Mouse (Mus musculus) MEL (cell line): Measurements from ENCODE around the gene Prkci. TPM values are rescaled to one million over a fixed set of nuclear protein-coding genes. Genes with fewer than 3 reads are reported as not detected.

ENCODE experiments used
- DNase-seq: peaks from one replicate; pipeline ENCODE4 v3.0.0; 2011; ENCODE audit warnings: low read depth, low spot score
- H3K27ac ChIP-seq: 2 replicates; pipeline ENCODE4 v1.5.1; 2012; ENCODE audit warnings: low read depth, mild to moderate bottlenecking, control low read depth, low read length, moderate library complexity; ENCODE audit not compliant: control insufficient read depth
- H3K27me3 ChIP-seq, 2 experiments: fragments of 150-350 bp in 1 of 2; sonication (generic) in 1 of 2; 2 replicates each; pipeline ENCODE4 v1.6.1; 2012; ENCODE audit warnings: low read length in 2 of 2, mild to moderate bottlenecking in 2 of 2, improper control_type of control experiment in 1 of 2, moderate library complexity in 1 of 2; ENCODE audit not compliant: insufficient read depth in 2 of 2, control insufficient read depth in 1 of 2
- H3K36me3 ChIP-seq, 2 experiments: 2 replicates each; pipeline ENCODE4 v1.6.1; 2012 to 2014; ENCODE audit warnings: low read length in 2 of 2, improper control_type of control experiment in 1 of 2, inconsistent platforms in 1 of 2, mild to moderate bottlenecking in 1 of 2; ENCODE audit not compliant: insufficient read depth in 2 of 2, control insufficient read depth in 1 of 2
- H3K4me1 ChIP-seq, 2 experiments: fragments of 150-350 bp in 1 of 2; sonication (generic) in 1 of 2; 2 replicates each; pipeline ENCODE4 v1.6.1; 2012; ENCODE audit warnings: low read length in 2 of 2, improper control_type of control experiment in 1 of 2, mild to moderate bottlenecking in 1 of 2; ENCODE audit not compliant: insufficient read depth in 2 of 2, control insufficient read depth in 1 of 2
- H3K4me3 ChIP-seq, 2 experiments: fragments of 150-350 bp in 1 of 2; sonication (generic) in 1 of 2; 2 replicates each; pipeline ENCODE4 v1.5.1; 2012; ENCODE audit warnings: low read depth in 2 of 2, low read length in 2 of 2, mild to moderate bottlenecking in 2 of 2, moderate library complexity in 2 of 2, control low read depth in 1 of 2, improper control_type of control experiment in 1 of 2; ENCODE audit not compliant: control insufficient read depth in 1 of 2, insufficient read depth in 1 of 2
- H3K79me2 ChIP-seq: 2 replicates; pipeline ENCODE4 v1.6.1; 2012; ENCODE audit warnings: mild to moderate bottlenecking, low read length, moderate library complexity; ENCODE audit not compliant: control insufficient read depth, poor library complexity, insufficient read depth
- H3K9ac ChIP-seq: 2 replicates; pipeline ENCODE4 v1.6.1; 2012; ENCODE audit warnings: low read depth, mild to moderate bottlenecking, control low read depth, low read length, moderate library complexity; ENCODE audit not compliant: control insufficient read depth, poor library complexity, severe bottlenecking
- H3K9me3 ChIP-seq: fragments of 150-350 bp; sonication (generic); replicated peaks from 2 replicates; pipeline ENCODE4 v1.6.1; 2012; ENCODE audit warnings: mild to moderate bottlenecking, low read length, improper control_type of control experiment, moderate library complexity; ENCODE audit not compliant: insufficient read depth
- BHLHE40 ChIP-seq: IDR thresholded peaks from 2 replicates; pipeline ENCODE4 v1.6.1; 2012; ENCODE audit warnings: low read depth, mild to moderate bottlenecking, inconsistent platforms, low read length, improper control_type of control experiment, borderline replicate concordance
- ELF1 ChIP-seq: IDR thresholded peaks from 2 replicates; pipeline ENCODE4 v1.6.1; 2014; ENCODE audit warnings: low read depth, mild to moderate bottlenecking, inconsistent platforms, low read length, improper control_type of control experiment, moderate library complexity
- ETS1 ChIP-seq: IDR thresholded peaks from 2 replicates; pipeline ENCODE4 v1.6.1; 2012; ENCODE audit warnings: low read depth, mild to moderate bottlenecking, inconsistent platforms, low read length, improper control_type of control experiment, moderate library complexity
- GABPA ChIP-seq: IDR thresholded peaks from 2 replicates; pipeline ENCODE4 v1.6.1; 2012; ENCODE audit warnings: low read depth, mild to moderate bottlenecking, inconsistent platforms, low read length, improper control_type of control experiment, moderate library complexity
- GATA1 ChIP-seq: IDR thresholded peaks from 2 replicates; pipeline ENCODE4 v1.6.1; 2011; ENCODE audit warnings: low read depth, low read length, improper control_type of control experiment
- HCFC1 ChIP-seq: IDR thresholded peaks from 2 replicates; pipeline ENCODE4 v1.6.1; 2012; ENCODE audit warnings: low read depth, mild to moderate bottlenecking, inconsistent platforms, low read length, improper control_type of control experiment, moderate library complexity
- JUND ChIP-seq: IDR thresholded peaks from 2 replicates; pipeline ENCODE4 v1.6.1; 2011; ENCODE audit warnings: low read depth, mild to moderate bottlenecking, improper control_type of control experiment, low read length
- KAT2A ChIP-seq: conservative IDR thresholded peaks from 2 replicates; pipeline ENCODE4 v1.6.1; 2012; ENCODE audit warnings: low read depth, low read length, improper control_type of control experiment, inconsistent platforms
- MAFK ChIP-seq: IDR thresholded peaks from 2 replicates; pipeline ENCODE4 v1.6.1; 2011; ENCODE audit warnings: low read depth, mild to moderate bottlenecking, low read length, improper control_type of control experiment, borderline replicate concordance
- MXI1 ChIP-seq: IDR thresholded peaks from 2 replicates; pipeline ENCODE4 v1.6.1; 2011; ENCODE audit warnings: mild to moderate bottlenecking, low read depth, low read length, improper control_type of control experiment
- MYC ChIP-seq: IDR thresholded peaks from 2 replicates; pipeline ENCODE4 v1.6.1; 2011; ENCODE audit warnings: low read depth, mild to moderate bottlenecking, low read length, improper control_type of control experiment, moderate library complexity
- NRF1 ChIP-seq: IDR thresholded peaks from 2 replicates; pipeline ENCODE4 v1.6.1; 2014; ENCODE audit warnings: low read depth, mild to moderate bottlenecking, inconsistent platforms, low read length, improper control_type of control experiment, moderate library complexity; ENCODE audit not compliant: poor library complexity, insufficient read depth, severe bottlenecking
- POLR2AphosphoS2 ChIP-seq: IDR thresholded peaks from 2 replicates; pipeline ENCODE4 v1.6.1; 2011; ENCODE audit warnings: low read length, improper control_type of control experiment
- POLR2AphosphoS5 ChIP-seq: IDR thresholded peaks from 2 replicates; pipeline ENCODE4 v1.6.1; 2012; ENCODE audit warnings: low read depth, borderline replicate concordance, mild to moderate bottlenecking, inconsistent platforms, low read length, moderate library complexity, mixed read lengths
- RAD21 ChIP-seq: IDR thresholded peaks from 2 replicates; pipeline ENCODE4 v1.6.1; 2011; ENCODE audit warnings: mild to moderate bottlenecking, low read depth, low read length, improper control_type of control experiment
- RCOR1 ChIP-seq: IDR thresholded peaks from 2 replicates; pipeline ENCODE4 v1.6.1; 2012; ENCODE audit warnings: low read depth, mild to moderate bottlenecking, inconsistent platforms, low read length, improper control_type of control experiment
- TAL1 ChIP-seq: IDR thresholded peaks from 2 replicates; pipeline ENCODE4 v1.6.1; 2012; ENCODE audit warnings: mild to moderate bottlenecking, inconsistent platforms, low read length, moderate library complexity, mixed read lengths
- TBP ChIP-seq: IDR thresholded peaks from 2 replicates; pipeline ENCODE4 v1.8.0; 2011; ENCODE audit warnings: low read depth, low read length, improper control_type of control experiment
- TCF12 ChIP-seq: IDR thresholded peaks from 2 replicates; pipeline ENCODE4 v1.6.1; 2014; ENCODE audit warnings: low read depth, mild to moderate bottlenecking, inconsistent platforms, low read length, improper control_type of control experiment, moderate library complexity
- UBTF ChIP-seq: IDR thresholded peaks from 2 replicates; pipeline ENCODE4 v1.6.1; 2012; ENCODE audit warnings: low read depth, mild to moderate bottlenecking, inconsistent platforms, low read length, improper control_type of control experiment, moderate library complexity, borderline replicate concordance; ENCODE audit not compliant: insufficient read depth
- USF1 ChIP-seq: IDR thresholded peaks from 2 replicates; pipeline ENCODE4 v1.6.1; 2014; ENCODE audit warnings: low read depth, mild to moderate bottlenecking, inconsistent platforms, low read length, improper control_type of control experiment, moderate library complexity
- USF2 ChIP-seq, 2 experiments: IDR thresholded peaks; 2 replicates each; pipeline ENCODE4 v1.6.1; 2011 to 2012; ENCODE audit warnings: improper control_type of control experiment in 2 of 2, low read length in 2 of 2, borderline replicate concordance in 1 of 2, inconsistent platforms in 1 of 2, low read depth in 1 of 2, mild to moderate bottlenecking in 1 of 2; ENCODE audit not compliant: insufficient read depth in 1 of 2
- ZC3H11A ChIP-seq: IDR thresholded peaks from 2 replicates; pipeline ENCODE4 v1.6.1; 2012; ENCODE audit warnings: low read depth, mild to moderate bottlenecking, inconsistent platforms, low read length, improper control_type of control experiment
- ZKSCAN1 ChIP-seq: IDR thresholded peaks from 2 replicates; pipeline ENCODE4 v1.6.1; 2012; ENCODE audit warnings: low read depth, mild to moderate bottlenecking, inconsistent platforms, low read length, improper control_type of control experiment, moderate library complexity
- ZNF384 ChIP-seq: IDR thresholded peaks from 2 replicates; pipeline ENCODE4 v1.6.1; 2012; ENCODE audit warnings: low read depth, mild to moderate bottlenecking, inconsistent platforms, low read length, improper control_type of control experiment
- polyA plus RNA-seq, 2 experiments: library from polyadenylated mRNA; stranded (reverse) in 1 of 2; unstranded in 1 of 2; fragments of >175 nt in 1 of 2; fragments of >200 nt in 1 of 2; gene quantifications; 2 replicates each; pipeline versions ENCODE4 v1.2.1 to v1.2.4; 2012; ENCODE audit warnings: low replicate concordance in 2 of 2, low read depth in 1 of 2; ENCODE audit not compliant: insufficient read length in 2 of 2, insufficient read depth in 1 of 2, missing spikeins in 1 of 2
- total RNA-seq: library from RNA; depleted of rRNA; stranded (reverse); fragments of 300-350 nt; gene quantifications from 2 replicates; pipeline ENCODE4 v1.2.3, GENCODE M21; 2012

Gene Prkci
- total and polyA plus RNA-seq, 3 experiments = 9.0 to 18.3 TPM; not detected in 1

GRCm38 (mm10) chr3:31097102-31097720, 101.7 kb downstream of the Prkci start:
- no peak for DNase-seq
- peaks cover 15% of the 10 kb centered on the region for H3K79me2 ChIP-seq
- no peaks in the 10 kb centered on the region for H3K9me3 ChIP-seq
- H3K27ac ChIP-seq = no peak overlapping the region
- peaks cover 0 to 32% of the 10 kb centered on the region in 2 experiments; a peak in 2 of 4 replicates for H3K36me3 ChIP-seq
- H3K9ac ChIP-seq = no peak overlapping the region
- H3K4me3 ChIP-seq = no peak overlapping the region
- TF ChIP-seq RCOR1 (no peak), ZNF384 (no peak), GABPA (no peak), KAT2A (no peak), BHLHE40 (no peak), MAFK (no peak), GATA1 (no peak), USF2 (IDR thresholded peaks at IDR 0.05; ENCODE audit: borderline replicate concordance in 1 of 2, insufficient read depth in 1 of 2, low read depth in 1 of 2, low read length in 2 of 2) (no peak), ELF1 (no peak), USF1 (no peak), MXI1 (no peak), MYC (no peak), POLR2AphosphoS2 (no peak), UBTF (no peak), TBP (no peak), HCFC1 (no peak), TCF12 (no peak)
- H3K4me1 ChIP-seq = peaks cover 3 to 13% of the 10 kb centered on the region in 2 experiments
- no peaks in the 10 kb centered on the region for H3K27me3 ChIP-seq

DNA sequence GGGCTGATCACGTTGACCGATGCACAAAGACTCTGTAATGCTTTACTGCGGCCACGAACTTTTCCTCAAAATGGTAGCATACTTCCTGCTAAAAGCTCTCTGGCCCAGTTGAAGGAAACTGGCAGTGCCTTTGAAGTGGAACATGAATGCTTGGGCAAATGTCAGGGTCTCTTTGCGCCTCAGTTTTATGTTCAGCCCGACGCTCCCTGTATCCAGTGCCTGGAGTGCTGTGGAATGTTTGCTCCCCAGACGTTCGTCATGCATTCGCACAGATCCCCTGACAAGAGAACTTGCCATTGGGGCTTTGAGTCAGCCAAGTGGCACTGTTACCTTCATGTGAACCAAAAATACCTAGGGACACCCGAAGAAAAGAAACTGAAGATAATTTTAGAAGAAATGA, 102.4 kb downstream of the Prkci start:
- H3K36me3 ChIP-seq = peaks cover 0 to 29% of the 10 kb centered on the region in 2 experiments; a peak in 2 of 4 replicates
- DNase-seq = no peak
- no peak overlapping the region for H3K4me3 ChIP-seq
- H3K79me2 ChIP-seq = peaks cover 17% of the 10 kb centered on the region
- H3K27me3 ChIP-seq = no peaks in the 10 kb centered on the region
- peaks cover 3 to 12% of the 10 kb centered on the region in 2 experiments for H3K4me1 ChIP-seq
- no peak overlapping the region for H3K9ac ChIP-seq
- no peaks in the 10 kb centered on the region for H3K9me3 ChIP-seq
- TF ChIP-seq MAFK = no peak
- no peak for TF ChIP-seq POLR2AphosphoS5
- TF ChIP-seq ETS1 = no peak
- TF ChIP-seq TCF12 = no peak
- TF ChIP-seq ZKSCAN1 = no peak
- no peak for TF ChIP-seq HCFC1
- TF ChIP-seq TAL1 = no peak
- no peak for TF ChIP-seq NRF1
- TF ChIP-seq JUND = no peak
- no peak for TF ChIP-seq USF2 (IDR thresholded peaks at IDR 0.05; ENCODE audit: borderline replicate concordance in 1 of 2, insufficient read depth in 1 of 2, low read depth in 1 of 2, low read length in 2 of 2)
- TF ChIP-seq TBP = no peak
- TF ChIP-seq RAD21 = no peak
- TF ChIP-seq ZC3H11A = no peak
- no peak overlapping the region for H3K27ac ChIP-seq
